Mouse (Mus musculus) cerebellum, postnatal 4 days (tissue): Measurements from ENCODE around the gene 4932414N04Rik.
"Not testable (repeated sequence)": the region's sequence is repeated elsewhere in the genome, so short reads cannot be mapped to it uniquely, and the experiment has no call there.

Source experiments
- DNase-seq, 2 experiments: peaks; one replicate each; pipeline ENCODE4 v3.0.0; 2022; ENCODE audit warnings: low spot score in 2 of 2, mixed read lengths in 1 of 2

Gene 4932414N04Rik

GRCm38 (mm10) chr2:68656186-68656585 lies at the start of gene 4932414N04Rik:
4932414N04Rik (plus strand) TSS chr2:68656486.
- DNase-seq: not testable (repeated sequence)

- DNase-seq: no peak
These were observed 75.9 kb downstream of the 4932414N04Rik start for GRCm38 (mm10) chr2:68732216-68732615.

- no peak for DNase-seq
These were observed 83.8 kb downstream of the 4932414N04Rik start for GRCm38 (mm10) chr2:68739772-68740739.

GRCm38 (mm10) chr2:68744599-68744998 lies 88.3 kb downstream of the 4932414N04Rik start:
- no peak for DNase-seq

- DNase-seq: no peak
These were observed 99.9 kb downstream of the 4932414N04Rik start for GRCm38 (mm10) chr2:68756179-68756578.

- peak in 1 of 2 experiments; percentile 52 for DNase-seq
These were observed 100.5 kb downstream of the 4932414N04Rik start for GRCm38 (mm10) chr2:68756793-68757192.

- DNase-seq: no peak
These were observed 109.1 kb downstream of the 4932414N04Rik start for GRCm38 (mm10) chr2:68765371-68765770.

GRCm38 (mm10) chr2:68767186-68767890 lies 111.1 kb downstream of the 4932414N04Rik start:
- no peak for DNase-seq

- DNase-seq: no peak
These were observed 126.2 kb downstream of the 4932414N04Rik start for GRCm38 (mm10) chr2:68782268-68783132.

- DNase-seq: not testable (repeated sequence)
These were observed 127.4 kb downstream of the 4932414N04Rik start for GRCm38 (mm10) chr2:68783664-68784063.

- peak; percentile 64 to 84 for DNase-seq
These were observed 128.6 kb downstream of the 4932414N04Rik start for GRCm38 (mm10) chr2:68784710-68785427.

GRCm38 (mm10) chr2:68787161-68787675 lies 130.9 kb downstream of the 4932414N04Rik start:
- no peak for DNase-seq

- DNase-seq: no peak
These were observed 136.0 kb downstream of the 4932414N04Rik start for GRCm38 (mm10) chr2:68792296-68792695.

- no peak for DNase-seq
These were observed 137.2 kb downstream of the 4932414N04Rik start for GRCm38 (mm10) chr2:68793472-68793871.

GRCm38 (mm10) chr2:68794181-68794580 lies 137.9 kb downstream of the 4932414N04Rik start:
- no peak for DNase-seq

- no peak for DNase-seq
These were observed 138.3 kb downstream of the 4932414N04Rik start for GRCm38 (mm10) chr2:68794616-68795015.

- DNase-seq: no peak
These were observed 139.9 kb downstream of the 4932414N04Rik start for GRCm38 (mm10) chr2:68796011-68796775.

GRCm38 (mm10) chr2:68797106-68797505 lies 140.8 kb downstream of the 4932414N04Rik start:
- no peak for DNase-seq
